Mouse (Mus musculus) cerebellum, adult 11 months (tissue): Measurements from ENCODE around the gene Ift80.
"Not testable (repeated sequence)": the region's sequence is repeated elsewhere in the genome, so short reads cannot be mapped to it uniquely, and the experiment has no call there.

Experiments
- DNase-seq: peaks from one replicate; pipeline ENCODE4 v3.0.0; 2022

The Ift80 gene

DNA sequence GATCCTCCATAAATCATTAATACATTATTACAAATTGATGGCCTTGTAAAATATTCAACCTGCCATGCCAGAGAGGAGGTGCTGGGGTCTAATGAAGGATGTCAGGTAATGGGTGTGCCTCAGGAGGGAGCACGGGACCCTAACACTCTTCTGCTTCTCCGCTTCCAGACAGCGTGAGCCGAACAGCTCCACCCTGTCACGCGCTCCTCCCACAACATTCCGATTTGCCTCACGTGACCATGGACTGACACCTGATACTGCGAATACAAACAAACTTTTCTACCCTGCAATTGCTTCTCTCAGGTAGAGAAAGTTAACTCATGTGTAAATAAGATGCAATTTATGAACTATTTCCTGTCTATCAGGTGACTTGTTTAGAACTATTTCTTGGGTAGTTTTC lies 75.8 kb downstream of the Ift80 start:
- DNase-seq = no peak

DNA sequence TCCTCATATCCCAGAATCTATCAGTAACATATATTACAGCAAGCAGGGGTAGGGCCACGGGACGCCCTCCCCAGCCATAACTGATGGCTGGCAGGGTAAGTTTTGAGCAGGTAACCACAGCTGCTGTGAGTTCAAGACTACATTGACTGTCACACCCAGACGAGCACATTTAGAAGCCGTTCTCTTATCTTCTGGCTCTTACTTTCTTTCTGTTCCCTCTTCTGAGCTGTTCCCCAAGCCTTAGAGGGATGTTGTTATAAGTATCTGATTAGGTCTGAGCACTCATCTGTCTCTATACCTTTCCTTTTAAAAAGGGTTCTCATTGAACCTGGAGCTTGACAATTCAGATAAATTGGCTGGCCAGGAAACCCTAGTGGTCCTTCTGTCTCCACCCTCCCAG lies 96.9 kb downstream of the Ift80 start:
- no peak for DNase-seq

DNA sequence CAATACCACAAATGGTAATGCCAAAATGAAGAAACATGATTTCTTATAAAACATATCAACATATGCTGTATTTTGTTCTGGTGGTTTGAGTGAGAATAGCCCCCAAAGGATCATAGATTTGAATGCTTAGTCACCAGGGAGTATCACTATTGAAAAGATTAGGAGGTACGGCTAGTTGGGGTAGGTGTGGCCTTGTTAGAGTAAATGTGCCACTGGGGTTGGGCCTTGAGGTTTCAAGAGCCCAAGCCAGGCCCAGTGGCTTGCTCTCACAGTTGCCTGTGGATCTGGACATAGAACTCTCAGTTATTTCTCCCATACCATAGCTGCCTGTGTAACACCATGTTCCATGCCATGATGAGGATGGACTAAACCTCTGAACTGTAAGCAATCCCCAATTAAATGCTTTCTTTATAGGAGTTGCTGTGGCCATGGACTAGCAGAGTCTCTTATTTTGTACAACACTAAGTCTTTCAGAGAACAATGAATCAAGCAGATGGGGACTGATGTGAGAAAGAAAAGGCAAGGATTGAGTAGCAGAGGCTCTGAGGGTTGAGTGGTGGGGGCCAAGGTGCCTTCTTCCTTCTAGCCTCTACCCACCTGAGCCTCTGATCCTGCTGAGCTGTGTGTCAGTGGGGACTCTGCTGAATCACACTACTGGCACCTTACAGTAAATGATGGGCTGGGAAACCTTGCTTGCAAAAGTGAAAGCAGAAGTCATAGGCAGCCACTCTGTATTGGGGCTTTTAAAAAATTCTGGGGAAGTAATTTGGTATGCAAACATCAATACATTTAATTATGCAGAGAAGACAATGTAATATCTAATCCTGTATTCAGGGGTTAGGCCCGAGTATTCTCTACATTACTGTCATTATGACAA lies 99.2 kb downstream of the Ift80 start:
- no peak for DNase-seq

DNA sequence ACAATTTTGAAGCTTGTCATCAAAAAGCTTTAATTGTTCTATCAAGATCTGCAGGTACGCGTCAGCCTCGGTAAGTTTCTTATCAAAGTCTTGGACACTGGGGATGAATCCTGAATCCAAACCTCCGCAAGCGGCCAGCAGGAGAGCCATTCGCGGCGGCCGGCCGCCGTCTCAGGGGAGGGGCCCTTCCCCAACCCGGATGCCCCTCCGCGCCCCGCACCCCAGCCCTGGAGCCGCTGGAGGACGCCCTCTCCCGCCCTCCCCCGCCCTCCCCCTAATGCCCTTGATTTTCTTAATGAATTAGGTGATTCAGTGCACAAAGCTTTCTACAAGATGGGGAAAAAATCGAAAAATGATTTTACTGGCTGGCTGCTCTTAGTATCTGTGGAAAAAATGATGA lies 101.7 kb downstream of the Ift80 start:
- not testable (repeated sequence) for DNase-seq

DNA sequence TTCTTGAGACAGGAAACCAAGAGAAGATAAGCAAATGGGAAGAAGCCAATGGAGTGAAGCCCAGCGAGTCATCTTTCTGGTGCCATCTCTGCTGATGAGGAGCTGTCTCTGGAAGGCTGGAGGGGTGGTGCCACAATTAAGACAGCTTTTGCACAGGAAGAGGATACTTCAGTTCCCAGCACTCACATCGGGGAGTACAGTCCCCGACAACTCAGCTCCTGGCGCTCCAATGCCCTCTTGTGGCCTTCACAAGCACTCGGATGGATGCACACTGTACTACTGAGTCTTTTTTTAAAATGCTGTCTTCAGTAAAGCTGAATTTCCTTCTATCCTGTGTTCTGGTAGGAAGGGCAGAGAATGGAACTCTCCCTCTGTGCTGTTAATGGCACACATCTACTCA lies 107.2 kb downstream of the Ift80 start:
- no peak for DNase-seq

DNA sequence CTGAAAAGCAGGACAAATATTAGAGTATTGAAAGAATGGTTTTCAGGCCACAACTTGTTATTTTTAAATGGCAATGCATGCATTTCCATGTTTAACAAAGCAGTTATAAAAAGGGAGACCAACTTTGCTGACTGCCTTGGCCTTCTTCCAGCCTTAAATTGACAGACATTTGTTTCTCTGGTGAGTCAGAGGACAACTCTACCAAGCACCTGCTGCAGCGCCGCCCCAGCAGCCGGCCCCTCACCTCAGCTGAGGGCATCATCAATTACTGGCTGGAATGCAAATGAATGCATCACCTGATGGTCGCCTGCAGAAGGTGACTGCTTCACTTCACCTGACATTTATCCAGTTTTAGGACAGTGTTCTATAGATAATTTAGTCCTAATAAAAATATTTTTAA lies 108.9 kb downstream of the Ift80 start:
- DNase-seq = no peak

DNA sequence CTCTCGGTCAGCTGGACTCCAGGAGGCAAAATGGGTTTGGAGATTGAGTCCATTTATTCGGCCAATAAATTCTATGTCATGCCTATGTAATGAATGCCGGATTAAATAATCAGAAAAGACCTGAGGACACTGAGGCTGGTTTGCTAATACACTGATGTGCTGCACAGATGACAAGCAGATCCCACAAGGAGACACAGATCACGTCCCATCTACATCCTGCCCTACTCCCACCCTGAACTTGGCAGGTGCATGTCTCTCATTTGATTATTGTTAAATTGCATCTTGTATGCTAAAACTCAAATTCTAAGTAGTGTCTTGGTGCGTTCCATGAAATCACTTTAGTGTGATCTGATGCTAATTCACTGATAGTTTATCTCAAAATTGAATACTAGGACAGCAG lies 117.5 kb downstream of the Ift80 start:
- no peak for DNase-seq

DNA sequence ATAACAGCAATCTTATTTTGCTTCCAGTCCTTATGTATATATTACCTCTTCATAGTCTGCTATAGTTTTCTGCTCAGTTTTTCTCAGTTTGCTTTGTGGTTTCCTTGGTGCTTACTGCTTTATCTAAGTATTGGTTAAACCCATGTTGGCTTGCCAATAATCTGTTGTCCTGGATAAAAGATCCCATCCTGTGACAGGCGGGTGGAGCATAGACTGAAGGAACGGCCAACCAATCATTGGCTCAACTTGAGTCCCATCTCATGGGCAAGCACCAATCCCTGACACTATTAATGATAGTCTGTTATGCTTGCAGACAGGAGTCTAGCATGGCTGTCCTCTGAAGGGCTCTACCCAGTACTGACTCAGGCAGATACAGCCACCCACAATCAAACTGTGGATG lies 130.3 kb downstream of the Ift80 start:
- DNase-seq = no peak

DNA sequence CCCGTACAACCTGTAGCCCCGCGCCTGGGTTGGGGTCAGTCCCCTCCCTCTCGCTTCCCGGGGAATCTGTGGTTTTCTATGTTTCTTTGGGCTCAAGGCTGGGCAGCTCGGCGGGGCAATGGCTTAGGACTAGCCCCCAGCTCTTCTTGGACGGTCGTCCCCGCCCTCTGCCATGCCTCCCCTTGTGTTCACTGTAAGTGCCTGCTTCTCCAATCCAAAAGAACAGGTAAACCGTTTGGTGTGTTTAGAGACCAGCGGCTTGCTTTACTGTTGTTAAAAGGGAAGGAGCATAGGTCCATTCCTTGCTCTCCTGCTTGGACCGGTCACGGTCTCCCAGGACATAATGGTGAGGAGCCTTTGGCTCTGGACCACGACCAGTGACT lies 133.8 kb downstream of the Ift80 start:
- DNase-seq = no peak

DNA sequence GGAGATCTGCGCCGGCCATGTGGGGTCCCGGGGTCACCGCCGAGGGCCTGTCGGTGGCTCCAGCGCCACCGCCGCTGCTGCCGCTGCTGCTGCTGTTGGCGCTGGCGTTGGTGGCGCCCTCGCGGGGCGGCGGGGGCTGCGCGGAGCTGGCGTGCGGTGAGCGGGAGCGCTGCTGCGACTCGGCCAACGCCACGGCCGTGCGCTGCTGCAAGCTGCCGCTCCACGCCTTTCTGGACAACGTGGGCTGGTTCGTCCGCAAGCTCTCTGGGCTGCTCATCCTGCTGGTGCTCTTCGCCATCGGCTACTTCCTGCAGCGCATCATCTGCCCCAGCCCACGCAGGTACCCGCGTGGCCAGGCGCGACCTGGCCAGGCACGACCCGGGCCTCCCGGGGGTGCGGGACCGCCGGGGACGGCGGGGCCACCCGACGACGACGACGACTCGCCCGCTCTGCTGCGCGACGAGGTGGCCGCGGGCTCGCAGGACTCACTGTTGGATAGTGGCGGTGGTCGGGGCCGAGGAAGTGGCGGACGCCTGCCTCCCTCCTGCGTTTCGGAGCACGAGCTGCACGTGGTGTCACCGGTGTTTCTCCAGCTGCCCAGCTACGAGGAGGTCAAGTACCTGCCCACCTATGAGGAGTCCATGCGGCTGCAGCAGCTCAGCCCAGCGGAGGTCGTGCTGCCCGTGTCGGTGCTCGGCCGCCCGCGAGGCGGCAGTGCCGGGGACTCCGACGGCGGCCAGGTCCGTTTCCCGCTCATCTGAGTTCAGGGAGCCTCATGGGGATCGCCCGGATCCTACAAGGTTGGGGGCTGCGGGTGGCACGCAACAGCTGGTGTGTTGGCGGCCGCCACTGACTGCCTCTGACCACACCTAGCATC lies 134.4 kb downstream of the Ift80 start:
- no peak for DNase-seq

DNA sequence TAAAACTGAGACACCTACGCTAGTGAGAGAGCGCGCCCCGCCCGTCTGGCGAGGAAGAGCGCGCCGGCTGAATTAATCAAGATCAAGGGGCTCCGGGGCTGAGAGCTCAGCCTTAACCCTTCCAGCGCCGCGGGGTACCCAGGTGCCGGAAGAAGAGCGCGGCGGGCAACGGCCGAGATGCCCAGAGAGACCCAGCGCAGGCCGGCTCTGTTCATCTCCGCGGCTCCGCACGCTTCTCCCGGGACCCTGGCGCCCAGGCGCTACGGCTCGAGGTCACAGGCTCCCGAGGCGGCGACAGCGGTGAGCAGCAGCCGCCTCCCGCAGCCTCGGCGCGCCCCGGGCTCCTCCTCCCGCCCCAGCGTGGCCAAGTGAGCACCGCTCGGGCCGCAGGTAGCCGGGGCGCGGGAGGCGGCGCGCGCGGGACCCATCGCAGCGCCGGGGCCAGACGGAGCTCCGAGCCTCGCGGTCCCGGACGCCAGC lies 135.1 kb downstream of the Ift80 start, which contains the start of gene 1110032F04Rik:
TSS of gene 1110032F04Rik (plus strand) at position 376 of the 480 bp plus-strand sequence.
- no peak for DNase-seq

DNA sequence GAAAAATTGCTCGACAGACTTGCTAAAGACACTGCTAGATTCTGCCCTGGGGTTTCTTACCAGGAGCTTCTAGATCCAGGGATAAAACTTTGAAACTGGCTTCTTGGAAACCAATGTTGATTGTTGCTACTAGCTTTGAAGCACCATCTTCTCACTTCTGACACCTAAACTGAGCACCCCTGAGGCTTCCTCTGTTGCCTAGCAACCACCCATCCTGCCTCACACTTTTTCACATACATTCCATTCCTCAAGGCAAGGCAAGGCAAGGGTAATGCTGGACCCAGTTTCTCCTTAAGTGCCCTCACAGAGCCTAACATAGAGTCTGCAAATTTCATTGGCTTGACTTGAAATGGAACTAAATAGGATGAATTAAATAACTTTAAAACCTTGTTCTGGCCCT lies 152.0 kb downstream of the Ift80 start:
- DNase-seq = no peak

DNA sequence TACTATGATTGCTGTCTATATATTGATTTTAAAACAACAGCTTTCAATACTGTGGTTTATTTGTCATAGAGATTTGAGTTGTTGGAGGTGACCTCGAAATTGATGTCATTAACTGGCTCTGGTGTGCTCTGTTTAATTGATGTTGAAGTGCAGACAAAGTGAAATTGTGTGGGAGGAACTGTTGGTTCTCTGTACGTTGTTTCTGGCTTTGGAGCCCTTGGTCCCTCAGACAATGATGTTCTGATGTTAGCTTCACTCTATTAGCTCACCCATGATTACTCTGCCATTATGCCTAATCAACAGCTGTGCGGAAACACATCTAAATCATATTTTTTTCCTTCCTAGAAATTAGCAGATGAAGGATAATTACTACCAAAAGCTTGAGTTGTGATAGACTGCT lies 156.0 kb downstream of the Ift80 start:
- no peak for DNase-seq

DNA sequence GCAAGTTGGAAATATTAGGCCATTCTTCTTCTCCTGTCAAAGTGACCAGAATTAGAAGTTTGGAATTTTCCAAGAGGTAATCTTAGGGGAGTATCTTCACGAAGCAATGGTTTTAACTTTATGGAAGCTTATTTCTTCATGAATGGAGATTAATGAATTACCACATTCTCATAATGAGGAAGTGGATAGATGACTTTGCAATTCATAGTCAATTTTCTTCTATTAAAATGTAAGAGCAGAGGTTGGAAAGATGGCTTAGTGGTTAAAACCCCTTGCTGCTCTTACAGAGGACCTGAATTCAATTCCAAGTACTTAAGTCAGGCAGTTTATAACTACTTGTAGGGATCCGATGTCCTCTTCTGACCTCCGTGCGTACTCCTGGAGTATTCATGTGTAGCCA lies 160.3 kb downstream of the Ift80 start:
- DNase-seq = no peak
